Mouse (Mus musculus) myocyte (in vitro differentiated cells): ENCODE data around the gene Sh3pxd2a.

Source experiments
- E2F4 ChIP-seq: IDR thresholded peaks from one replicate; pipeline ENCODE4 v1.6.1; 2011; ENCODE audit warnings: mild to moderate bottlenecking, control low read depth, moderate library complexity; ENCODE audit not compliant: insufficient read depth
- MYOG ChIP-seq, 3 experiments: IDR thresholded peaks; one replicate each; pipeline ENCODE4 v1.6.1; 2011; ENCODE audit warnings: control low read depth in 2 of 3, low read depth in 2 of 3, mild to moderate bottlenecking in 2 of 3; ENCODE audit not compliant: insufficient read length in 2 of 3, control insufficient read depth in 1 of 3, insufficient read depth in 1 of 3
- POLR2A ChIP-seq: IDR thresholded peaks from one replicate; pipeline ENCODE4 v1.6.1; 2011; ENCODE audit warnings: low read depth, mild to moderate bottlenecking, control low read depth, moderate library complexity; ENCODE audit not compliant: insufficient read length
- POLR2AphosphoS2 ChIP-seq: IDR thresholded peaks from one replicate; pipeline ENCODE4 v1.6.1; 2011; ENCODE audit warnings: low read depth, control low read depth; ENCODE audit not compliant: insufficient read length
- SRF ChIP-seq: IDR thresholded peaks from one replicate; pipeline ENCODE4 v1.6.1; 2011; ENCODE audit warnings: low read depth; ENCODE audit not compliant: control insufficient read depth, insufficient read length
- TCF12 ChIP-seq: IDR thresholded peaks from one replicate; pipeline ENCODE4 v1.6.1; 2011; ENCODE audit warnings: mild to moderate bottlenecking, control low read depth; ENCODE audit not compliant: poor library complexity, insufficient read depth, severe bottlenecking
- USF1 ChIP-seq: IDR thresholded peaks from one replicate; pipeline ENCODE4 v1.6.1; 2011; ENCODE audit warnings: low read depth, mild to moderate bottlenecking, control low read depth, moderate library complexity

DNA sequence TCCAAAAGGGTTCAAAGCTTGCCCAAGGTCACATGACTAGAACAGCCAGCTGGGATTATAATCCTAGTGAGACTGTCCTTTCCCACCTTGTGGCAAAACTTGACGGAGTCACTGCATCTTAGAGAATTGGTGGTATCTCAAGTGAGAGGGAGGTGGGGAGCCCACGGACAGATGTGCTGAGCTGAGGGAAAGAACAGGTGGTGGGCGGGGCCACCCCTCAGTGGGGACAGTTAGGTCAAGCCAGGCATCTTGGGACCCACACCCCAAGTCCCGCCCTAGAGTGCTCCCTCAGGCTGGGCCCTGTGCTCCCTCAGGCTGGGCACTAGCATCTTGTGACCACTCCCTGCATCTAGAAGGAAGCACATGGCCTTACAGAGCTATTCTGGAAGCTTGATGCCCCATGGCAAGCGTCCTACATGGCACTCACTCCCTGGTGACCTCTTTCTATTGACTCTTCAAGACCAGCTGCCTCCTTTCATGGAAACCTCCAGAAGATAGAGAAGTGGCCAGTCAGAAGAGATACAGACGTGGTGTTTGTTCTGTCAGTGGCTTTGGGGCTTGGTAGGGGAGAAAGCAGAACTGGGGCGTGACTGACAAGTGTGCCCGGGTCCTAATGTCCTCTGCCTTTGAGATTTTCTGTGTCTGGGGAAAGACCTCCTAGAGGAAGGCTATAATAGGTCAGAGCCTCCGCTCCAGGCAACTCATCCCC is 24.3 kb downstream of the Sh3pxd2a start:
- TF ChIP-seq E2F4 (no peak), MYOG (IDR thresholded peaks at IDR 0.05; ENCODE audit: control insufficient read depth in 1 of 3, insufficient read depth in 1 of 3, insufficient read length in 2 of 3, low read depth in 2 of 3) (peak in 2 of 3 experiments; percentile 71 to 92), POLR2A (peak; percentile 30), TCF12 (peak; percentile 33), USF1 (no peak), SRF (no peak), POLR2AphosphoS2 (no peak)
